Mouse (Mus musculus): Measurements from ENCODE around the gene Igsf11. TPM values are rescaled to one million over a fixed set of nuclear protein-coding genes. Genes with fewer than 3 reads are reported as not detected.

The Igsf11 gene
- under 1 TPM; 0.17 to 0.18 TPM for total RNA-seq (2021)
- long read RNA-seq, experiment 1: 0 reads
- long read RNA-seq, experiment 2: 0 reads

- no peak for DNase-seq
- no peak for TF ChIP-seq CTCF (IDR thresholded peaks at IDR 0.05)
- intact Hi-C loops (cut with DNase I): no loop called here
- Histone ChIP-seq H3K4me3 (no peak within 1 kb of the TSS), H3K27ac (no peak within 1 kb of the TSS)
Measured at GRCm38 (mm10) chr16:38892371-38892770, at the start of gene Igsf11. Igsf11 (plus strand) TSS chr16:38892671.

- Histone ChIP-seq H3K4me3 (no peak overlapping the region), H3K27ac (no peak overlapping the region)
- DNase-seq: no peak
- TF ChIP-seq CTCF (IDR thresholded peaks at IDR 0.05): peak; percentile 73
- intact Hi-C loops (cut with DNase I): loop anchor here (2.0 kb wide), 1 partner anchor 195 kb away; no protein-coding TSS in a partner anchor
Measured at GRCm38 (mm10) chr16:38858120-38858749, 34.2 kb upstream of the Igsf11 start.

GRCm38 (mm10) chr16:38860548-38860947 lies 31.9 kb upstream of the Igsf11 start:
- DNase-seq: no peak
- no peak overlapping the region for H3K4me3 ChIP-seq
- intact Hi-C loops (cut with DNase I): no loop called here
- no peak overlapping the region for H3K27ac ChIP-seq
- no peak for TF ChIP-seq CTCF (IDR thresholded peaks at IDR 0.05)

GRCm38 (mm10) chr16:38864358-38864757 lies 28.1 kb upstream of the Igsf11 start:
- Histone ChIP-seq H3K4me3 (no peak overlapping the region), H3K27ac (no peak overlapping the region)
- intact Hi-C loops (cut with DNase I): no loop called here
- DNase-seq: no peak
- TF ChIP-seq CTCF (IDR thresholded peaks at IDR 0.05): no peak

GRCm38 (mm10) chr16:38873231-38873630 lies 19.2 kb upstream of the Igsf11 start:
- H3K27ac ChIP-seq: no peak overlapping the region
- intact Hi-C loops (cut with DNase I): no loop called here
- no peak for DNase-seq
- TF ChIP-seq CTCF (IDR thresholded peaks at IDR 0.05): no peak
- H3K4me3 ChIP-seq: no peak overlapping the region

- Histone ChIP-seq H3K4me3 (no peak overlapping the region), H3K27ac (no peak overlapping the region)
- DNase-seq: no peak
- intact Hi-C loops (cut with DNase I): no loop called here
- no peak for TF ChIP-seq CTCF (IDR thresholded peaks at IDR 0.05)
Measured at GRCm38 (mm10) chr16:38874481-38874880, 18.0 kb upstream of the Igsf11 start.

GRCm38 (mm10) chr16:38898816-38899425 lies 6.5 kb downstream of the Igsf11 start:
- TF ChIP-seq CTCF (IDR thresholded peaks at IDR 0.05): no peak
- Histone ChIP-seq H3K27ac (no peak overlapping the region), H3K4me3 (no peak overlapping the region)
- intact Hi-C loops (cut with DNase I): no loop called here
- no peak for DNase-seq

- Histone ChIP-seq H3K4me3 (no peak overlapping the region), H3K27ac (no peak overlapping the region)
- no peak for DNase-seq
- intact Hi-C loops (cut with DNase I): loop anchor here (5.0 kb wide), 1 partner anchor 152 kb away; no protein-coding TSS in a partner anchor
- TF ChIP-seq CTCF (IDR thresholded peaks at IDR 0.05): no peak
Measured at GRCm38 (mm10) chr16:38900024-38900423, 7.6 kb downstream of the Igsf11 start.

GRCm38 (mm10) chr16:38902111-38902778 lies 9.8 kb downstream of the Igsf11 start:
- Histone ChIP-seq H3K27ac (peak overlapping the region; percentile 66; the same call in 1 of the 2 replicates), H3K4me3 (peak overlapping the region; percentile 88)
- peak; percentile 94 for DNase-seq
- intact Hi-C loops (cut with DNase I): loop anchor here (5.0 kb wide), 1 partner anchor 150 kb away; no protein-coding TSS in a partner anchor
- peak; percentile 93 for TF ChIP-seq CTCF (IDR thresholded peaks at IDR 0.05)

- no peak overlapping the region for H3K27ac ChIP-seq
- H3K4me3 ChIP-seq: peak overlapping the region; percentile 88
- no peak for TF ChIP-seq CTCF (IDR thresholded peaks at IDR 0.05)
- no peak for DNase-seq
- intact Hi-C loops (cut with DNase I): loop anchor here (5.0 kb wide), 1 partner anchor 149 kb away; no protein-coding TSS in a partner anchor
Measured at GRCm38 (mm10) chr16:38903020-38903419, 10.5 kb downstream of the Igsf11 start.

- H3K27ac ChIP-seq: no peak overlapping the region
- no peak for TF ChIP-seq CTCF (IDR thresholded peaks at IDR 0.05)
- H3K4me3 ChIP-seq: no peak overlapping the region
- no peak for DNase-seq
- intact Hi-C loops (cut with DNase I): loop anchor here (5.0 kb wide), 1 partner anchor 148 kb away; no protein-coding TSS in a partner anchor
Measured at GRCm38 (mm10) chr16:38904202-38904601, 11.7 kb downstream of the Igsf11 start.

GRCm38 (mm10) chr16:38905911-38906310 lies 13.4 kb downstream of the Igsf11 start:
- Histone ChIP-seq H3K27ac (no peak overlapping the region), H3K4me3 (no peak overlapping the region)
- no peak for TF ChIP-seq CTCF (IDR thresholded peaks at IDR 0.05)
- no peak for DNase-seq
- intact Hi-C loops (cut with DNase I): no loop called here

- no peak overlapping the region for H3K4me3 ChIP-seq
- intact Hi-C loops (cut with DNase I): no loop called here
- no peak for DNase-seq
- no peak overlapping the region for H3K27ac ChIP-seq
- TF ChIP-seq CTCF (IDR thresholded peaks at IDR 0.05): no peak
Measured at GRCm38 (mm10) chr16:38908304-38908703, 15.8 kb downstream of the Igsf11 start.
